Mouse (Mus musculus) forebrain, postnatal 0 days (tissue): ENCODE measurements at regions not wholly inside any gene's neighbourhood (a gene's known extent, or its start where the extent isn't known, plus 50 kb on each side); places are given as distances from the start of the nearest gene placed in this dataset.

Source experiments
- ATAC-seq: fragments of 200-750 bp; cut with Nextera tagmentation; 2 replicates; pipeline ENCODE4 v1.8.0; 2017; ENCODE audit warnings: mild to moderate bottlenecking, moderate library complexity
- DNase-seq: peaks from one replicate; pipeline ENCODE4 v3.0.0-alpha.2; 2015
- H3K27ac ChIP-seq: fragments of 300-500 bp; sonication (generic); 2 replicates; pipeline ENCODE4 v1.5.1; 2014; ENCODE audit warnings: low read depth, mild to moderate bottlenecking, antibody characterized with exemption, low read length, moderate library complexity, mixed read lengths
- H3K27me3 ChIP-seq: fragments of 300-500 bp; sonication (generic); 2 replicates; pipeline ENCODE4 v1.6.1; 2014; ENCODE audit warnings: mild to moderate bottlenecking, low read length, mixed read lengths; ENCODE audit not compliant: insufficient read depth
- H3K36me3 ChIP-seq: fragments of 300-500 bp; sonication (generic); 2 replicates; pipeline ENCODE4 v1.6.1; 2014; ENCODE audit warnings: mild to moderate bottlenecking, moderate library complexity; ENCODE audit not compliant: insufficient read depth
- H3K4me1 ChIP-seq: fragments of 300-500 bp; sonication (generic); 2 replicates; pipeline ENCODE4 v1.6.1; 2014; ENCODE audit warnings: antibody characterized with exemption; ENCODE audit not compliant: insufficient read depth
- H3K4me2 ChIP-seq: fragments of 300-500 bp; sonication (generic); 2 replicates; pipeline ENCODE4 v1.6.1; 2014; ENCODE audit warnings: low read depth, mild to moderate bottlenecking, moderate library complexity
- H3K4me3 ChIP-seq: fragments of 300-500 bp; sonication (generic); 2 replicates; pipeline ENCODE4 v1.5.1; 2014; ENCODE audit warnings: low read depth, low read length, mixed read lengths
- H3K9ac ChIP-seq: fragments of 300-500 bp; sonication (generic); 2 replicates; pipeline ENCODE4 v1.6.1; 2014; ENCODE audit warnings: mild to moderate bottlenecking
- H3K9me3 ChIP-seq: fragments of 300-500 bp; sonication (generic); 2 replicates; pipeline ENCODE4 v1.6.1; 2016; ENCODE audit warnings: low read length
- CTCF ChIP-seq: sonication (generic); IDR thresholded peaks from 2 replicates; pipeline ENCODE4 v1.5.1; 2016; ENCODE audit warnings: antibody characterized with exemption, control low read depth, low read depth
- WGBS: fragments of 180-500 bp; shearing (Covaris S2); extraction: QIAGEN DNeasy Blood & Tissue Kit; methylation state at CpG from one replicate; pipeline ENCODE4 v1.1.7; 2014; 5-methylcytosine and 5-hydroxymethylcytosine counted together

DNA sequence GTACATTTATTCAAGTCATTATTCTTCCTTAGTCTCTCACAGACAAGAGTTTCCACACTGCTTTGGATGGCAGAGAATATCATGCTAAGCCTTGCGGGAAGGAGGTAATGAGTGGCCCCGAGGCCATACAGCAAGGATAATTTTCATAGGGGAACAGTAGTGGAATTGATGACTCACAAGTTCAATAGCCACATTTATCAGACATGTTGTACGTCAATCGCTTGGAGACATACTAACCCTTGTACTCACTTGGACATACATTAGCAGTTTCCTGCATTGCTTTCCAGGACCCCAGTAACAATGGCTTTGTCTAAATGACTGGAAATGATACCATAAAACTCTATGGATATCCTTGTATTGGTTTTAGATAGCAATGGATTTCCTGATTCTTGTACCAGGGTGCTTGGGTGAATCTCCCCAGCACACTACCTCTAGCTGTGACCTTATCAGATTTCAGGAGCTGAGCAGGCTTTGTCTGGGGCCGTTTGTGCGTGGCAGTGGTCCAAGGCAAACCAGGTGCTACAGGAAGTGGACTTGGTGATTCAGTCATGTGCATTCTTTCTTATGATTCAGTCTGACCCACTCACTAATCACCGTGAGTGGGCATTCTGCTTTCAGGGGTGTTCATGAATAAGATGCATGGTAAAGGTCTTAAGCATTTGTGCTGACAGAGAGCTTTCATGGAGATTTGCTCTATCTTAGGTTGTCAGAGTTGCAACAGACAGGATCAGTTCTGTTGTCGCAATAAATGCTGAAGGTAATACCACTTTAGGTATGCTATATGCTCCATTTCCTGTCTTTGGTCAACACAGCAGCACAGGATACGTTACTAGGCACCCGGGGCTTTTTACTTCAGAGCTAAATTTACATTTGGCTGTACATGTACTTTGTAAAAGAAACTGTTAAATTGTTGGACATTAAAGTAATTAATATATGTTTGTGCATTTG is 326.2 kb downstream of the Klf5 start:
- no peaks in the 10 kb centered on the region for H3K4me1 ChIP-seq
- no peak overlapping the region for H3K4me3 ChIP-seq
- H3K9me3 ChIP-seq, result no peaks in the 10 kb centered on the region
- H3K27ac ChIP-seq, result no peak overlapping the region
- 86% methylated on average over 10 of the region's 10 CpGs for WGBS
- H3K9ac ChIP-seq, result no peak overlapping the region
- no peak for TF ChIP-seq CTCF
- no peaks in the 10 kb centered on the region for H3K36me3 ChIP-seq
- ATAC-seq (no peak), DNase-seq (no peak)
- H3K4me2 ChIP-seq, result no peak overlapping the region
- H3K27me3 ChIP-seq, result no peaks in the 10 kb centered on the region

DNA sequence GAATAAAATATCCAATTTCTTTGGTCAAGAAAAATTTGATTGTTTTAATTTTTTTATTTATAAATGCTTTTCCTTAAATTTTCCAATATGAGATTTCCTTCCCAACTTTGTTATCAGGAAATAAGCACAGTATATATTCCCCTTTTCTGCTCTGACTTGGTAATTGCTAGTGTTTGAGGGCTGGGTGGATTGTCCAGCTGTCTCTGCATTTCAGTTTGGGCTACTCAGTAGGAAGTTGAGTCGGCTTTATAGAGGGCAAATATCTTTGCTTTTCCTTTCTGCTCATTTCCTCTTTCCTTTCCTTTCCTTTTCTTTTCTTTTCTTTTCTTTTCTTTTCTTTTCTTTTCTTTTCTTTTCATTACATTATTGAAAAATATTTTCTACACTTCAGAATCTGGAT is 329.1 kb downstream of the Klf5 start:
- DNase-seq (no peak), ATAC-seq (no peak)
- Histone ChIP-seq H3K27me3 (no peaks in the 10 kb centered on the region), H3K4me3 (no peak overlapping the region), H3K27ac (no peak overlapping the region), H3K9ac (no peak overlapping the region), H3K4me2 (no peak overlapping the region), H3K4me1 (no peaks in the 10 kb centered on the region), H3K36me3 (no peaks in the 10 kb centered on the region), H3K9me3 (no peaks in the 10 kb centered on the region)
- WGBS, result 87% methylated on average over 1 of the region's 1 CpGs
- TF ChIP-seq CTCF, result no peak

DNA sequence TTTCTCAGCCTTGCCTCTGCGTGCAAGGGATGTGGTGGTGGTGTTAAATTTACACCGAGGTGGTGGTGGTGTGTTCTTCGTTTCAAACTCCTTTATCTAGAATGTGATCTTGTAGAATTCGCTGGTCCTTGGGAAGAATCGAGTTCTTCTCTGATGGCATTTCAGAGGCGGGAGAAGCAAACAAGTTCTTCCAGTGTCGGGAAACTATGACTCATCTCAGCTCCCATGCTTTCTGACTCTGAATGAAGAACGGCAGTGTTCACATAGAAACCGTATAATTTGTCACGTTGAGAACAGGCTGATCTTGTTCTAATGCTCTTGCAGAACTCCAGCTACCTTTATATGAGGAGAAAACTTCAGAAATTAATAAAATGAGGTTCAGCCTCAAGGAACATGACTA is 332.6 kb downstream of the Klf5 start:
- no peak overlapping the region for H3K4me2 ChIP-seq
- no peaks in the 10 kb centered on the region for H3K9me3 ChIP-seq
- no peak overlapping the region for H3K4me3 ChIP-seq
- TF ChIP-seq CTCF, result no peak
- DNase-seq (peak; percentile 29), ATAC-seq (peak; percentile 80; the same call in 1 of the 2 replicates)
- no peak overlapping the region for H3K9ac ChIP-seq
- WGBS, result 71% methylated on average over 10 of the region's 10 CpGs
- H3K27ac ChIP-seq, result no peak overlapping the region
- H3K36me3 ChIP-seq, result no peaks in the 10 kb centered on the region
- H3K4me1 ChIP-seq, result no peaks in the 10 kb centered on the region
- H3K27me3 ChIP-seq, result no peaks in the 10 kb centered on the region

DNA sequence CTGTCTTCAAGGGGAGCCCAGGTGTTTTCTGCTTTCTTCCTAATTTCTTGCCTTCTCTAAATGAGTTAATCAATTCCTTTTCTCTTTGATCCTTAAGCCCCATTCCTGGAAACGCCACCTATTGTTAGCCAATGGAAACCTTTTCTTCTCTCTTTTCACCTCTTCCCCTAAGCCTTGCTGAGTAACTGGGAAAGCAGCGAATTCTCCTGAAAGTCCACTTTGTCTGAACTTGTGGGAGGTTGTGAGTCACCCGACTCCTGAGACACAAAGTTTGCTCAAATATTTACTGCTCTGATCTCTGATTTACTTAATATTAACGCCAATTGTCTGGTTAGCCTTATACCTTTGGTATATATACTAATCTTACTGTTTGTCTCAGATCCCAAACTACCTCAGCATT is 334.0 kb downstream of the Klf5 start:
- DNase-seq (no peak), ATAC-seq (no peak)
- WGBS, result 17% methylated on average over 4 of the region's 4 CpGs
- no peak overlapping the region for H3K9ac ChIP-seq
- H3K4me1 ChIP-seq, result no peaks in the 10 kb centered on the region
- no peaks in the 10 kb centered on the region for H3K27me3 ChIP-seq
- no peaks in the 10 kb centered on the region for H3K36me3 ChIP-seq
- no peak overlapping the region for H3K4me2 ChIP-seq
- no peak overlapping the region for H3K4me3 ChIP-seq
- 0 out of 2 replicates have a peak, but pooled peaks have one; percentile 2 for TF ChIP-seq CTCF
- no peaks in the 10 kb centered on the region for H3K9me3 ChIP-seq
- no peak overlapping the region for H3K27ac ChIP-seq

DNA sequence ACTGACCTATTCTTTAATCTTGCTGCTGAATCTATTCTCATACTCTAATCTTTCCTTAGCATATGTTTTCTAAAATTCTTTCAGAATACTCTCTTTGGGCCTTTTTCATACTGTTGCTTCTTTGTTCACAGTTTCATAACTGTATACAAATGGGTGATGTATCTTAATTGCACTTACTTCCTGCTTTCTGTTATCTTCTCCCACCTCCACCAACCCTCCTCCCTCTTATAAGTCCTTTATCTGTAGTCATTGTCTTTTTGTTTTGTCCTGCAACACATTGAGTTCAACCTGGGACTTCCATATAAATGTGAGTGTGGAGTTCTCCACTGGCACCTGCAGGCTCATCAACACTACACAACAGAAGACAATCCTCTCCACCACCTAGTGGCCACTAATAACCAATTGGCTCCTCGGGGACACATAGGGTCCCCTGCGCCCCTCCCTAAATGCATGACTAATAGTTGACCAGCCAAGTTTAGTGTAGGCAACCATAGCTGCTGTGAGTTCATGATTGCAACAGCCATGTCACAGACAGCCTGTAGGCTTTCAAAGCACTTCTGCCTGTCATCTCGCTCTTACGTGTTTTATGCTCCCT is 337.2 kb downstream of the Klf5 start:
- no peak for TF ChIP-seq CTCF
- no peaks in the 10 kb centered on the region for H3K36me3 ChIP-seq
- no peak overlapping the region for H3K4me3 ChIP-seq
- WGBS, result 92% methylated on average over 4 of the region's 4 CpGs
- no peak overlapping the region for H3K4me2 ChIP-seq
- no peaks in the 10 kb centered on the region for H3K27me3 ChIP-seq
- ATAC-seq (no peak), DNase-seq (no peak)
- H3K9ac ChIP-seq, result no peak overlapping the region
- no peak overlapping the region for H3K27ac ChIP-seq
- H3K9me3 ChIP-seq, result no peaks in the 10 kb centered on the region
- no peaks in the 10 kb centered on the region for H3K4me1 ChIP-seq

DNA sequence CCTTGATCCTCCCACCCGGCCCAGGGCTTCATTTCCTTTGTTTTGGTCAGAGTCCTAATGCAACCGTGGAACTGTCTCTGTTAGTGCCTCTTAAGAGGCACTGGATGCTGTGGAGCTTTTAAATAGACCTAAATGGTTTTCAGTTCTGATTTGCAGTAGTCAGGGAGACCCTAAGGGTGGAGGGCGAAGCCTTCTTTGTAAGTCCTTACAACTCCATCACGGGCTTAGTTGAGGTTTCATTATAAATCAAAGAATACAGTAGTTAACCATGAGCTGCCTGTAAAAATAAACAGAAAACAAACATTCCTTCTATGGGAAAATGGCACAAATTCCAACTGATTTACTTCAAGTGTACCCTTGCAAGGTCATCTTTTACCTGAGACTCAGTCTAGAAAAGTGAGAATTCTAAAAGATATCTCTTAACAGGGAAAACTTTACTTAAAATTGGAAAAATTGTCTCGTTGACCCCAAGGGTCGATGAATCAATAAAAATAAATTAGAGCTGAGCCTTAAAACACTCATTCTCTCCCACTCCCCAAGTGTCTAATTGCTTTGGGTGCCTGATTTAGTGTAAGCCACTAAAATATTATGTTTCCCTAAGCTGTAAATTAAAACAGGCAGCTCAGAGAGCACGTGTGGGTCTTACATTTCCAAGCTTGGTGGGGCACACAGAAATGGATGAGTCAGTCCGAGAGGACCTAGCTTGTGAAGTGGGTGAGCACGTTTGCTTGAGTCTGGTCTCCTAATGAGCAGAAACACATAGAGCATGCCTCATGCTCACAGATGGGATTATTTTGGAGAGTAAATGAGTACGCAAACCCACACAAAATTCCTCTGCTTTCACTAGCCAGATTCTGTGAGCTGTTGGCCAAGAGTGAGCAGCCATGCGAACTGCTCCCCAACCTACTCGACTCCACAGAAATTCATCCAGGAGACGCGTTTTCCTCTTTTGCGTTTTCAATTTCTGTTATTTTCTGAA is 343.3 kb downstream of the Klf5 start:
- no peak for TF ChIP-seq CTCF
- Histone ChIP-seq H3K36me3 (no peaks in the 10 kb centered on the region), H3K9me3 (no peaks in the 10 kb centered on the region), H3K9ac (no peak overlapping the region), H3K27me3 (no peaks in the 10 kb centered on the region), H3K4me1 (no peaks in the 10 kb centered on the region), H3K27ac (no peak overlapping the region), H3K4me3 (no peak overlapping the region), H3K4me2 (no peak overlapping the region)
- DNase-seq (peak; percentile 4), ATAC-seq (peak; percentile 23; the same call in 1 of the 2 replicates)
- WGBS, result 75% methylated on average over 15 of the region's 15 CpGs
